Mouse (Mus musculus) hindbrain, embryonic 11.5 days (tissue): ENCODE measurements around the gene Plod3. TPM values are rescaled to one million over a fixed set of nuclear protein-coding genes. Genes with fewer than 3 reads are reported as not detected.

Source experiments
- ATAC-seq: fragments of 200-750 bp; cut with Nextera tagmentation; 2 replicates; pipeline ENCODE4 v1.8.0; 2017; ENCODE audit warnings: mild to moderate bottlenecking, moderate TSS enrichment, moderate library complexity; ENCODE audit not compliant: low FRiP score
- DNase-seq: peaks from one replicate; pipeline ENCODE4 v3.0.0-alpha.2; 2015; ENCODE audit warnings: low spot score
- H3K27ac ChIP-seq: fragments of 300-500 bp; sonication (generic); 2 replicates; pipeline ENCODE4 v1.5.1; 2014; ENCODE audit warnings: mild to moderate bottlenecking, low read depth, low read length
- H3K27me3 ChIP-seq: fragments of 300-500 bp; sonication (generic); 2 replicates; pipeline ENCODE4 v1.6.1; 2014; ENCODE audit warnings: mild to moderate bottlenecking, low read length, moderate library complexity, mixed read lengths; ENCODE audit not compliant: control insufficient read depth, insufficient read depth
- H3K36me3 ChIP-seq: fragments of 300-500 bp; sonication (generic); 2 replicates; pipeline ENCODE4 v1.6.1; 2014; ENCODE audit warnings: mild to moderate bottlenecking, low read length, moderate library complexity, mixed read lengths; ENCODE audit not compliant: control insufficient read depth, insufficient read depth
- H3K4me1 ChIP-seq: fragments of 300-500 bp; sonication (generic); replicated peaks from 2 replicates; pipeline ENCODE4 v1.6.1; 2014; ENCODE audit warnings: low read length, mixed read lengths; ENCODE audit not compliant: control insufficient read depth, insufficient read depth
- H3K4me2 ChIP-seq: fragments of 300-500 bp; sonication (generic); replicated peaks from 2 replicates; pipeline ENCODE4 v1.6.1; 2014; ENCODE audit warnings: mild to moderate bottlenecking, low read depth, low read length
- H3K4me3 ChIP-seq: fragments of 300-500 bp; sonication (generic); 2 replicates; pipeline ENCODE4 v1.5.1; 2014; ENCODE audit warnings: low read depth, low read length
- H3K9ac ChIP-seq: fragments of 300-500 bp; sonication (generic); 2 replicates; pipeline ENCODE4 v1.6.1; 2014; ENCODE audit warnings: low read depth, low read length
- H3K9me3 ChIP-seq: fragments of 300-500 bp; sonication (generic); 2 replicates; pipeline ENCODE4 v1.6.1; 2016; ENCODE audit warnings: low read length; ENCODE audit not compliant: control insufficient read depth
- WGBS: fragments of 180-500 bp; shearing (Covaris S2); extraction: QIAGEN DNeasy Blood & Tissue Kit; methylation state at CpG from one replicate; pipeline ENCODE4 v1.1.7; 2014; 5-methylcytosine and 5-hydroxymethylcytosine counted together
- polyA plus RNA-seq: library from polyadenylated mRNA; unstranded; fragments of >200 nt; fragmentation: Nextera tagmentation; extraction: Ambion mirVana; gene quantifications from 2 replicates; pipeline ENCODE4 v1.2.1, GENCODE M21; 2014

Plod3 gene
- polyA plus RNA-seq, 1 experiment from 2014 or later: 32.4 TPM

DNA sequence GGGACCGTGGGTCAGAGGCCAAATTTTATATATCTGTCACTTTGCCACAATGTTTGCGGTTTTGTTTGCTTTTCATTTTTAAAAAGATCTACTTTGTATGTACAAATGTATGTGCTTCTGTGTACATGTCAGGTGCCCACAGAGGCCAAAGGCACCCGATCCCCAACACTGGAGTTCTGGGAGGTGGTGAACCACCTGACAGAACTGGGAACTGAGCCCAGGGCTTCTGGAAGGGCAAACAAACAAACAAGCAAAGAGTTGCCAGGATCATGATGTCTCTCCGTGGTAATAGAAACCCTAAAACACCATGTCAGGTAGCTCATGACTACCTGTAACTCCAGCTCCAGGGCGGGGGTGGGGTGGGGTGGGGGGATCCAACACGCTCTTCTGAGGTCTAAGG is 26.8 kb upstream of the Plod3 start:
- Histone ChIP-seq H3K4me2 (no peak overlapping the region), H3K4me3 (no peak overlapping the region), H3K36me3 (0 out of 2 replicates have a peak, but pooled peaks cover 2% of the 10 kb centered on the region), H3K9me3 (no peaks in the 10 kb centered on the region), H3K27me3 (no peaks in the 10 kb centered on the region), H3K9ac (no peak overlapping the region), H3K27ac (no peak overlapping the region), H3K4me1 (peaks cover 7% of the 10 kb centered on the region)
- DNase-seq: no peak
- 93% methylated on average over 6 of the region's 6 CpGs for WGBS
- ATAC-seq: no peak

DNA sequence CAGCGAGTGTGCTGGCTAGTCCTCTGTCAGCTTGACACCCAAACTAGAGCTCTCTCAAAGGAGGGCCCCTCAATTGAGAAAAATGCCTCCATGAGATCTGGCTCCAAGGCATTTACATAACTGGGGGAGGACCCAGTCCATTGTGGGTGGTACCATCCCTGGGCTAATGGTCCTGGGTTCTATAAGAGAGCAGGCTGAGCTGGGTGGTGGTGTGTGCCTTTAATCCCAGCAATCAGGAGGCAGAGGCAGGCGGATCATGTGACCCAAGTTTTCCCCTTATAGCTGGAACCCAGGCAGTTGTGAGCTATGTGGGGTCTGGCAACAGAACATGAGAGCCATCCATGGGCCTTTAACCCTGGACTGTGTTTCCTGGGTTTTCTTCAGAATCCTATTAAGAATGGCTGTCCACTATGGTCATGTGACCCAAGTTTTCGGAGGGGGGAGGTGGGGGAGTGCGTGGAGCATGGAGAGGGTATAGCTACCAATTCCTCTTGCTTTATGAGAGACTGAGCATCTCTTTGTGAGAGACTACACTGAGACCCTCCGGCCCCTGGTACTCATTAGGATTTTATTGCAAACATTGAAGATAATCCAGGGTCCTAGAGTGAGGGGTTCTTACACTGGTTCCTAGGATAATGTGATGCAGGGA is 25.4 kb upstream of the Plod3 start:
- H3K27ac ChIP-seq: peak overlapping the region; percentile 74
- H3K4me3 ChIP-seq: peak overlapping the region; percentile 73
- H3K27me3 ChIP-seq: no peaks in the 10 kb centered on the region
- peaks cover 5% of the 10 kb centered on the region; the same call in 1 of the 2 replicates for H3K36me3 ChIP-seq
- ATAC-seq (peak; percentile 58), DNase-seq (no peak)
- no peaks in the 10 kb centered on the region for H3K9me3 ChIP-seq
- peak overlapping the region; percentile 90 for H3K9ac ChIP-seq
- peaks cover 7% of the 10 kb centered on the region for H3K4me1 ChIP-seq
- peak overlapping the region; percentile 79 for H3K4me2 ChIP-seq
- WGBS: 22% methylated on average over 5 of the region's 5 CpGs

GRCm38 (mm10) chr5:136961983-136962461 is 24.8 kb upstream of the Plod3 start:
- Histone ChIP-seq H3K27me3 (no peaks in the 10 kb centered on the region), H3K4me3 (peak overlapping the region; percentile 73), H3K4me1 (peaks cover 7% of the 10 kb centered on the region), H3K9me3 (no peaks in the 10 kb centered on the region), H3K9ac (peak overlapping the region; percentile 90), H3K27ac (peak overlapping the region; percentile 74), H3K36me3 (peaks cover 5% of the 10 kb centered on the region; the same call in 1 of the 2 replicates), H3K4me2 (peak overlapping the region; percentile 79)
- 0% methylated on average over 19 of the region's 20 CpGs for WGBS
- ATAC-seq (peak; percentile 94), DNase-seq (peak; percentile 92)

GRCm38 (mm10) chr5:136962501-136962900 is 24.3 kb upstream of the Plod3 start:
- H3K36me3 ChIP-seq: peaks cover 5% of the 10 kb centered on the region; the same call in 1 of the 2 replicates
- WGBS: under 1% methylated on average over 10 of the region's 10 CpGs

GRCm38 (mm10) chr5:136962966-136963540 is 23.8 kb upstream of the Plod3 start:
- H3K27me3 ChIP-seq: no peaks in the 10 kb centered on the region
- H3K27ac ChIP-seq: no peak overlapping the region
- H3K9me3 ChIP-seq: no peaks in the 10 kb centered on the region
- peaks cover 7% of the 10 kb centered on the region for H3K4me1 ChIP-seq
- ATAC-seq (no peak), DNase-seq (no peak)
- peaks cover 5% of the 10 kb centered on the region; the same call in 1 of the 2 replicates for H3K36me3 ChIP-seq
- peak overlapping the region; percentile 73 for H3K4me3 ChIP-seq
- H3K9ac ChIP-seq: peak overlapping the region; percentile 90
- peak overlapping the region; percentile 79 for H3K4me2 ChIP-seq
- WGBS: 74% methylated on average over 8 of the region's 8 CpGs

More at GRCm38 (mm10) chr5:136962501-136962900, 24.3 kb upstream of the Plod3 start:
- ATAC-seq: peak; percentile 78
- H3K4me3 ChIP-seq: peak overlapping the region; percentile 73
- DNase-seq: peak; percentile 91
- H3K9ac ChIP-seq: peak overlapping the region; percentile 90
- no peaks in the 10 kb centered on the region for H3K9me3 ChIP-seq
- no peaks in the 10 kb centered on the region for H3K27me3 ChIP-seq
- H3K4me1 ChIP-seq: peaks cover 7% of the 10 kb centered on the region
- peak overlapping the region; percentile 74 for H3K27ac ChIP-seq
- peak overlapping the region; percentile 79 for H3K4me2 ChIP-seq

- Histone ChIP-seq H3K27ac (peak overlapping the region; percentile 27; the same call in 1 of the 2 replicates), H3K36me3 (peaks cover 5% of the 10 kb centered on the region; the same call in 1 of the 2 replicates), H3K4me2 (no peak overlapping the region), H3K27me3 (no peaks in the 10 kb centered on the region), H3K4me3 (no peak overlapping the region), H3K9ac (no peak overlapping the region), H3K9me3 (no peaks in the 10 kb centered on the region), H3K4me1 (peaks cover 7% of the 10 kb centered on the region)
- WGBS: 95% methylated on average over 9 of the region's 9 CpGs
- ATAC-seq: no peak
- no peak for DNase-seq
Observed at GRCm38 (mm10) chr5:136965210-136965609, 21.6 kb upstream of the Plod3 start.

DNA sequence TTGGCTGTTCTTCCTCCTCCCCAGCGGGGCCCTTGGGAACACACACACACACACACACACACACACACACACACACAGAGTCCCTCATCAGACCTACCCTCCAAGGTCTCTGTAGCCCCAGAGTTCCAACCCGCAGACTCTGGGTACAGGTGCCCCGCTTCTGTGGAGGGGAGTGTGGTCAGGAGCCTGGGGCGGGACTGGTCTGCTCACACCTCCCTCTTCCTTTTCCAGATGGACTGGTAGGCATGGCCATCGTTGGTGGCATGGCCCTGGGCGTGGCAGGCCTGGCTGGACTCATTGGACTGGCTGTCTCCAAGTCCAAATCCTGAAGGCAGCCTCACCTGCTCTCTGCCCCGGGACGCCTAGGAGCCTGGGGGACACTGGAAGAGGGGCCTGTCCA is 21.1 kb upstream of the Plod3 start:
- Histone ChIP-seq H3K4me2 (no peak overlapping the region), H3K4me3 (no peak overlapping the region), H3K27ac (0 out of 2 replicates have a peak overlapping the region, but pooled peaks have one; percentile 27), H3K27me3 (no peaks in the 10 kb centered on the region), H3K9ac (no peak overlapping the region), H3K9me3 (no peaks in the 10 kb centered on the region), H3K4me1 (peaks cover 7% of the 10 kb centered on the region), H3K36me3 (peaks cover 5% of the 10 kb centered on the region; the same call in 1 of the 2 replicates)
- DNase-seq: no peak
- WGBS: 93% methylated on average over 8 of the region's 8 CpGs
- ATAC-seq: no peak

- H3K27ac ChIP-seq: peak within 1 kb of the TSS; percentile 27; the same call in 1 of the 2 replicates
- H3K4me2 ChIP-seq: no peak within 1 kb of the TSS
- H3K9me3 ChIP-seq: no peaks in the 10 kb centered on the region
- H3K9ac ChIP-seq: no peak within 1 kb of the TSS
- H3K36me3 ChIP-seq: peaks cover 5% of the 10 kb centered on the region; the same call in 1 of the 2 replicates
- H3K4me1 ChIP-seq: peaks cover 7% of the 10 kb centered on the region
- 85% methylated on average over 6 of the region's 6 CpGs for WGBS
- no peaks in the 10 kb centered on the region for H3K27me3 ChIP-seq
- DNase-seq (no peak), ATAC-seq (no peak)
- no peak within 1 kb of the TSS for H3K4me3 ChIP-seq
Observed at GRCm38 (mm10) chr5:136966331-136966730, 20.5 kb upstream of the Plod3 start, which contains the start of gene Cldn15. Cldn15 (plus strand) TSS chr5:136966616.
